Mouse (Mus musculus) midbrain, embryonic 14.5 days (tissue): ENCODE measurements around the gene Rnf217. TPM values are rescaled to one million over a fixed set of nuclear protein-coding genes. Genes with fewer than 3 reads are reported as not detected.
A peak's percentile ranks its signal among the peaks of the same experiment; 100 is the strongest.

Source experiments
- ATAC-seq: fragments of 200-750 bp; cut with Nextera tagmentation; 2 replicates; pipeline ENCODE4 v1.8.0; 2017; ENCODE audit warnings: moderate number of reproducible peaks, moderate library complexity; ENCODE audit not compliant: low FRiP score, low TSS enrichment
- DNase-seq: peaks from one replicate; pipeline ENCODE4 v3.0.0-alpha.2; 2015
- H3K27ac ChIP-seq: fragments of 300-500 bp; sonication (generic); replicated peaks from 2 replicates; pipeline ENCODE4 v1.5.1; 2014; ENCODE audit warnings: mild to moderate bottlenecking, low read depth, low read length, moderate library complexity
- H3K27me3 ChIP-seq: fragments of 300-500 bp; sonication (generic); 2 replicates; pipeline ENCODE4 v1.6.1; 2014; ENCODE audit warnings: low read length, control low read depth, mixed read lengths; ENCODE audit not compliant: control insufficient read depth, insufficient read depth
- H3K36me3 ChIP-seq: fragments of 300-500 bp; sonication (generic); 2 replicates; pipeline ENCODE4 v1.6.1; 2014; ENCODE audit warnings: low read length, control low read depth; ENCODE audit not compliant: control insufficient read depth, insufficient read depth
- H3K4me1 ChIP-seq: fragments of 300-500 bp; sonication (generic); 2 replicates; pipeline ENCODE4 v1.6.1; 2014; ENCODE audit warnings: mild to moderate bottlenecking, antibody characterized with exemption, low read length, control low read depth; ENCODE audit not compliant: control insufficient read depth, insufficient read depth
- H3K4me2 ChIP-seq: fragments of 300-500 bp; sonication (generic); 2 replicates; pipeline ENCODE4 v1.6.1; 2014; ENCODE audit warnings: mild to moderate bottlenecking, low read length, moderate library complexity
- H3K4me3 ChIP-seq: fragments of 300-500 bp; sonication (generic); replicated peaks from 2 replicates; pipeline ENCODE4 v1.5.1; 2014; ENCODE audit warnings: low read depth, low read length
- H3K9ac ChIP-seq: fragments of 300-500 bp; sonication (generic); replicated peaks from 2 replicates; pipeline ENCODE4 v1.6.1; 2014; ENCODE audit warnings: mild to moderate bottlenecking, low read length, moderate library complexity
- H3K9me3 ChIP-seq: fragments of 300-500 bp; sonication (generic); 2 replicates; pipeline ENCODE4 v1.6.1; 2016; ENCODE audit warnings: low read length, control low read depth, mixed read lengths; ENCODE audit not compliant: control insufficient read depth
- WGBS: fragments of 180-500 bp; shearing (Covaris S2); extraction: QIAGEN DNeasy Blood & Tissue Kit; methylation state at CpG from one replicate; pipeline ENCODE4 v1.1.7; 2014; 5-methylcytosine and 5-hydroxymethylcytosine counted together
- polyA plus RNA-seq: library from polyadenylated mRNA; unstranded; fragments of >200 nt; fragmentation: Nextera tagmentation; extraction: Ambion mirVana; gene quantifications from 2 replicates; pipeline ENCODE4 v1.2.1, GENCODE M21; 2014

Gene Rnf217
- polyA plus RNA-seq = 2.9 and 3.1 TPM in 2 replicates

GRCm38 (mm10) chr10:31609066-31609961, at the start of gene Rnf217:
TSS of gene Rnf217 (minus strand) at chr10:31609184.
- peaks cover 30% of the 10 kb centered on the region for H3K4me1 ChIP-seq
- WGBS = under 1% methylated on average over 92 of the region's 106 CpGs

GRCm38 (mm10) chr10:31647270-31647669, 38.3 kb upstream of the Rnf217 start:
- DNase-seq (no peak), ATAC-seq (no peak)
- Histone ChIP-seq H3K36me3 (no peaks in the 10 kb centered on the region), H3K9me3 (no peaks in the 10 kb centered on the region), H3K27me3 (no peaks in the 10 kb centered on the region), H3K4me2 (no peak overlapping the region), H3K4me3 (no peak overlapping the region), H3K4me1 (no peaks in the 10 kb centered on the region), H3K9ac (no peak overlapping the region), H3K27ac (no peak overlapping the region)
- 91% methylated on average over 3 of the region's 3 CpGs for WGBS

More at GRCm38 (mm10) chr10:31609066-31609961, at the start of gene Rnf217:
- no peaks in the 10 kb centered on the region for H3K27me3 ChIP-seq
- H3K9ac ChIP-seq = peak within 1 kb of the TSS; percentile 95
- peak within 1 kb of the TSS; percentile 58 for H3K4me2 ChIP-seq
- H3K36me3 ChIP-seq = no peaks in the 10 kb centered on the region
- no peaks in the 10 kb centered on the region for H3K9me3 ChIP-seq
- ATAC-seq (peak; percentile 81), DNase-seq (peak; percentile 82)
- peak within 1 kb of the TSS; percentile 85 for H3K27ac ChIP-seq
- peak within 1 kb of the TSS; percentile 84 for H3K4me3 ChIP-seq

- no peak for ATAC-seq
- Histone ChIP-seq H3K4me2 (no peak overlapping the region), H3K4me1 (no peaks in the 10 kb centered on the region), H3K9ac (no peak overlapping the region), H3K27ac (no peak overlapping the region), H3K27me3 (no peaks in the 10 kb centered on the region), H3K4me3 (no peak overlapping the region), H3K36me3 (no peaks in the 10 kb centered on the region), H3K9me3 (no peaks in the 10 kb centered on the region)
- peak; percentile 14 for DNase-seq
- WGBS = 28% methylated on average over 1 of the region's 1 CpGs
Observed at GRCm38 (mm10) chr10:31646083-31646482, 37.1 kb upstream of the Rnf217 start.

- DNase-seq = no peak
- 92% methylated on average over 3 of the region's 3 CpGs for WGBS
- no peak for ATAC-seq
- no peak overlapping the region for H3K9ac ChIP-seq
- H3K27ac ChIP-seq = no peak overlapping the region
- H3K27me3 ChIP-seq = no peaks in the 10 kb centered on the region
- no peaks in the 10 kb centered on the region for H3K4me1 ChIP-seq
- no peak overlapping the region for H3K4me3 ChIP-seq
- no peaks in the 10 kb centered on the region for H3K36me3 ChIP-seq
- H3K9me3 ChIP-seq = no peaks in the 10 kb centered on the region
- no peak overlapping the region for H3K4me2 ChIP-seq
Observed at GRCm38 (mm10) chr10:31635098-31635497, 26.1 kb upstream of the Rnf217 start.

GRCm38 (mm10) chr10:31632005-31632404, 23.0 kb upstream of the Rnf217 start:
- Histone ChIP-seq H3K4me1 (no peaks in the 10 kb centered on the region), H3K36me3 (no peaks in the 10 kb centered on the region), H3K27ac (no peak overlapping the region), H3K4me2 (no peak overlapping the region), H3K4me3 (no peak overlapping the region), H3K27me3 (no peaks in the 10 kb centered on the region), H3K9me3 (no peaks in the 10 kb centered on the region), H3K9ac (no peak overlapping the region)
- no peak for ATAC-seq
- no peak for DNase-seq
- WGBS = 86% methylated on average over 1 of the region's 1 CpGs

- WGBS = 27% methylated on average over 2 of the region's 2 CpGs
- H3K4me3 ChIP-seq = no peak overlapping the region
- no peak overlapping the region for H3K9ac ChIP-seq
- no peaks in the 10 kb centered on the region for H3K4me1 ChIP-seq
- no peak overlapping the region for H3K27ac ChIP-seq
- DNase-seq = no peak
- H3K9me3 ChIP-seq = no peaks in the 10 kb centered on the region
- no peaks in the 10 kb centered on the region for H3K36me3 ChIP-seq
- no peak for ATAC-seq
- no peaks in the 10 kb centered on the region for H3K27me3 ChIP-seq
- H3K4me2 ChIP-seq = no peak overlapping the region
Observed at GRCm38 (mm10) chr10:31615355-31615754, 6.4 kb upstream of the Rnf217 start.

- H3K9ac ChIP-seq = no peak overlapping the region
- H3K4me1 ChIP-seq = 0 out of 2 replicates have a peak, but pooled peaks cover 5% of the 10 kb centered on the region
- no peak overlapping the region for H3K27ac ChIP-seq
- WGBS = 93% methylated on average over 1 of the region's 1 CpGs
- no peak for ATAC-seq
- no peak overlapping the region for H3K4me3 ChIP-seq
- H3K27me3 ChIP-seq = no peaks in the 10 kb centered on the region
- no peak for DNase-seq
- H3K36me3 ChIP-seq = no peaks in the 10 kb centered on the region
- no peaks in the 10 kb centered on the region for H3K9me3 ChIP-seq
- no peak overlapping the region for H3K4me2 ChIP-seq
Observed at GRCm38 (mm10) chr10:31614111-31614510, 5.1 kb upstream of the Rnf217 start.

GRCm38 (mm10) chr10:31608441-31609065, 431 bp downstream of the Rnf217 start:
- Histone ChIP-seq H3K4me1 (peaks cover 30% of the 10 kb centered on the region), H3K27ac (peak overlapping the region; percentile 85), H3K9ac (peak overlapping the region; percentile 95), H3K4me3 (peak overlapping the region; percentile 84), H3K36me3 (no peaks in the 10 kb centered on the region), H3K4me2 (peak overlapping the region; percentile 58), H3K9me3 (no peaks in the 10 kb centered on the region), H3K27me3 (no peaks in the 10 kb centered on the region)
- DNase-seq = peak; percentile 59
- 1% methylated on average over 57 of the region's 60 CpGs for WGBS
- peak; percentile 62 for ATAC-seq
